Mouse (Mus musculus) lung, adult 2 months (tissue): Measurements from ENCODE around the gene Ywhah.
A peak's percentile ranks its signal among the peaks of the same experiment; 100 is the strongest.

Experiments
- CTCF ChIP-seq: fragments of 200-500 bp; IDR thresholded peaks from 2 replicates; pipeline ENCODE4 v1.5.1; 2011; ENCODE audit warnings: mild to moderate bottlenecking, low read length, control low read depth; ENCODE audit not compliant: insufficient read depth
- POLR2A ChIP-seq: fragments of 200-500 bp; IDR thresholded peaks from 2 replicates; pipeline ENCODE4 v1.6.1; 2011; ENCODE audit warnings: low read depth, mild to moderate bottlenecking, control low read depth, low read length, borderline replicate concordance; ENCODE audit errors: extremely low read depth

DNA sequence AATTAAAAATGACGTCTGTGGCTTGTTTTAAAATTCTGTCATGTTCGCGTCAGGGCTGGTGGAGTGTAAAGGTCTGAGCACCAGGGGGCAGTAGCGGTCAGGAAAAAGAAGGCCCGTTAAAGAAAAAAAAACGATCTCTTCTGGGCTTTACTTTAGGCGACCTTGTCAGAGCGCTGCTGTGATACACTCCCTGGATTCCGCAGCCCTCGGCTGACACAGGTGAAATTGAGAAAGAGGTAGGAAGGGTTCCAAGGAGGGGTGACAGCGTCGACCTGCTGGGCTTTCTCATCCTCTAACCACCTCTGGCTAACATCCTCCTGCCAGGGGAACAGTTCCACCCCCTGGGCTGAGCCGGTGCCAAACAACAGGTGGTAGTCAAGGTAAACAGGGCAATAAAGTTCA, 20.9 kb downstream of the Ywhah start:
- TF ChIP-seq CTCF (peak; percentile 64), POLR2A (no peak)
